Mouse (Mus musculus) G1E (cell line): Measurements from ENCODE around the gene Mief1.

ENCODE experiments used
- CTCF ChIP-seq: IDR thresholded peaks from 2 replicates; pipeline ENCODE4 v1.5.1; 2012; ENCODE audit warnings: low read depth, low read length, inconsistent platforms, mixed read lengths
- GATA1 ChIP-seq: IDR thresholded peaks from 2 replicates; pipeline ENCODE4 v1.6.1; 2012; ENCODE audit warnings: borderline replicate concordance, low read length, inconsistent platforms, mixed read lengths
- POLR2AphosphoS5 ChIP-seq: IDR thresholded peaks from 2 replicates; pipeline ENCODE4 v1.6.1; 2012; ENCODE audit warnings: low read depth, low read length, inconsistent platforms; ENCODE audit not compliant: insufficient replicate concordance
- TAL1 ChIP-seq: conservative IDR thresholded peaks from 2 replicates; pipeline ENCODE4 v1.6.1; 2012; ENCODE audit warnings: low read depth, low read length, inconsistent platforms, mixed read lengths

DNA sequence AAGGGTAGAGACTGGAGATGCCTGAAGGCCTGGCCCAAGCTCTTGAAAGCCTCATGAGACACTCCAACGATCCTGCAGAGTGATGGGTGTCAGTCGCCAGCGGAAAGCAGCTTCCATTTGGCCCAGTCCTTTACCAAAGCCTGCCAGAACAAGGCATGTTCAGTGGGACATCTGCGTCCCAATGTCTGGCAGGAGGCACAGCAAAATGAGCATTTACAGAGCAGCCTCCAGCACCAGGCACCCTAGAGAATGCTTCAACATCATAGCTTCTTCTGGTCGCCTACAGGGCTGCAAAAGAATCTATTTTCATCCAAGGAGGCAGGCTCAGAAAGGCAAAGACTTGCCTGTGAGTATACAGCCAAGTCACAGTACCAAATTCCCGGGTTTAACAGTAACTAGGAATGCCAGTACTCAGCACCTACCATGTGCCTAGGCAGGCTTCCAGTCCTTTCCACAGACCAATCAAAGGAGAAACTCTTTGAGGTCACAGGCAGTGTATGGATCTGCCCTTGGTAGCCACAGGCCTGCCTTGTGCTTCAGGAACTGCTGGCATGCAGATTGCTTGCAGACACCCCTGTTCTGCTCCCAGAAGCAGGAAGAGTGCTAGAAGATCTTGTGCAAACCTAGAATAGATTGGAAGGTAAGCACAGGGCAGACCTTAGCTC lies 31.6 kb upstream of the Mief1 start:
- TF ChIP-seq CTCF (no peak), POLR2AphosphoS5 (no peak), GATA1 (no peak), TAL1 (no peak)
